Mouse (Mus musculus) ES-E14 (cell line): Measurements from ENCODE around the gene Kifc5b. TPM values are rescaled to one million over a fixed set of nuclear protein-coding genes. Genes with fewer than 3 reads are reported as not detected.

Source experiments
- DNase-seq: peaks from one replicate; pipeline ENCODE4 v3.0.0-alpha.2; 2013; ENCODE audit warnings: low read depth, low spot score
- H3K27ac ChIP-seq: 2 replicates; pipeline ENCODE4 v1.5.1; 2012; ENCODE audit warnings: low read depth, mild to moderate bottlenecking, low read length, moderate library complexity, mixed read lengths; ENCODE audit not compliant: poor library complexity, insufficient read depth, severe bottlenecking
- H3K36me3 ChIP-seq: 2 replicates; pipeline ENCODE4 v1.6.1; 2012; ENCODE audit warnings: mild to moderate bottlenecking, low read length, moderate library complexity, mixed read lengths; ENCODE audit not compliant: control insufficient read depth, poor library complexity, insufficient read depth, severe bottlenecking
- H3K4me1 ChIP-seq, 2 experiments: fragments of 150-350 bp in 1 of 2; sonication (generic) in 1 of 2; 2 replicates each; pipeline ENCODE4 v1.6.1; 2012; ENCODE audit warnings: low read length in 2 of 2, mild to moderate bottlenecking in 1 of 2, mixed read lengths in 1 of 2; ENCODE audit not compliant: control insufficient read depth in 2 of 2, insufficient read depth in 2 of 2, poor library complexity in 1 of 2
- H3K4me3 ChIP-seq, 2 experiments: fragments of 150-350 bp in 1 of 2; sonication (generic) in 1 of 2; 2 replicates each; pipeline ENCODE4 v1.5.1; 2012; ENCODE audit warnings: low read length in 2 of 2, low read depth in 1 of 2, mild to moderate bottlenecking in 1 of 2, mixed read lengths in 1 of 2; ENCODE audit not compliant: insufficient read depth in 1 of 2, poor library complexity in 1 of 2, severe bottlenecking in 1 of 2
- H3K9ac ChIP-seq: 2 replicates; pipeline ENCODE4 v1.6.1; 2012; ENCODE audit warnings: low read depth, mild to moderate bottlenecking, low read length, mixed read lengths; ENCODE audit not compliant: poor library complexity, insufficient read depth, severe bottlenecking
- H3K9me3 ChIP-seq: fragments of 150-350 bp; sonication (generic); 2 replicates; pipeline ENCODE4 v1.6.1; 2012; ENCODE audit warnings: low read depth, mild to moderate bottlenecking, low read length; ENCODE audit not compliant: control insufficient read depth, insufficient read depth
- CHD2 ChIP-seq: IDR thresholded peaks from 2 replicates; pipeline ENCODE4 v1.6.1; 2014; ENCODE audit warnings: mild to moderate bottlenecking, low read depth, low read length, inconsistent platforms
- HCFC1 ChIP-seq: IDR thresholded peaks from 2 replicates; pipeline ENCODE4 v1.6.1; 2012; ENCODE audit warnings: low read length, inconsistent platforms, borderline replicate concordance; ENCODE audit not compliant: insufficient read depth
- MAFK ChIP-seq: IDR thresholded peaks from 2 replicates; pipeline ENCODE4 v1.6.1; 2014; ENCODE audit warnings: mild to moderate bottlenecking, low read depth, low read length, inconsistent platforms; ENCODE audit not compliant: insufficient read depth
- ZC3H11A ChIP-seq: IDR thresholded peaks from 2 replicates; pipeline ENCODE4 v1.6.1; 2012; ENCODE audit warnings: low read depth, mild to moderate bottlenecking, inconsistent platforms, low read length, borderline replicate concordance
- ZNF384 ChIP-seq: IDR thresholded peaks from 2 replicates; pipeline ENCODE4 v1.6.1; 2012; ENCODE audit warnings: low read depth, low read length, inconsistent platforms
- in situ Hi-C, 2 experiments: fragments of 600-800 bp; cut with MboI; formaldehyde crosslinking; loops; one replicate each; pipeline ENCODE4 v1.15.1; 2025; ENCODE audit warnings: low sequenced_read_pairs in 2 of 2, inconsistent platforms in 1 of 2; ENCODE audit not compliant: unreplicated experiment in 2 of 2
- total RNA-seq: library from RNA; depleted of rRNA; stranded (reverse); fragments of 300-350 nt; gene quantifications from 2 replicates; pipeline ENCODE4 v1.2.3, GENCODE M21; 2012

The Kifc5b gene
- total RNA-seq, 1 experiment, result 52.5 TPM

DNA sequence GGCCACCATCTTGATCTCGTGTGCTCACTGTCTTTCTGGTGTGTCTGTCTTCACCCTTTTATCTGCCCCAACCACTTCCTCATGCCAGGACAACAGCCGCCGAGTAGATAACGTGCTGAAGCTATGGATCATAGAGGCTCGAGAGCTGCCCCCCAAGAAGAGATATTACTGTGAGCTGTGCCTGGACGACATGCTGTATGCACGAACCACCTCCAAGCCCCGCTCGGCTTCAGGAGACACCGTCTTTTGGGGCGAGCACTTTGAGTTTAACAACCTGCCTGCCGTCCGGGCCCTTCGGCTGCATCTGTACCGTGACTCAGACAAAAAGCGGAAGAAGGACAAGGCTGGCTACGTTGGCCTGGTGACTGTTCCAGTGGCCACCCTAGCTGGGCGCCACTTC lies 40.0 kb downstream of the Kifc5b start:
- H3K9ac ChIP-seq, result no peak overlapping the region
- no peak for DNase-seq
- no peak overlapping the region for H3K4me3 ChIP-seq
- in situ Hi-C loops, result no loop called here
- H3K27ac ChIP-seq, result no peak overlapping the region
- peaks cover 2 to 41% of the 10 kb centered on the region in 2 experiments; a peak in 2 of 4 replicates for H3K4me1 ChIP-seq
- no peaks in the 10 kb centered on the region for H3K9me3 ChIP-seq
- TF ChIP-seq ZC3H11A (no peak), HCFC1 (no peak), ZNF384 (no peak), MAFK (no peak), CHD2 (no peak)
- H3K36me3 ChIP-seq, result peaks cover 38% of the 10 kb centered on the region

DNA sequence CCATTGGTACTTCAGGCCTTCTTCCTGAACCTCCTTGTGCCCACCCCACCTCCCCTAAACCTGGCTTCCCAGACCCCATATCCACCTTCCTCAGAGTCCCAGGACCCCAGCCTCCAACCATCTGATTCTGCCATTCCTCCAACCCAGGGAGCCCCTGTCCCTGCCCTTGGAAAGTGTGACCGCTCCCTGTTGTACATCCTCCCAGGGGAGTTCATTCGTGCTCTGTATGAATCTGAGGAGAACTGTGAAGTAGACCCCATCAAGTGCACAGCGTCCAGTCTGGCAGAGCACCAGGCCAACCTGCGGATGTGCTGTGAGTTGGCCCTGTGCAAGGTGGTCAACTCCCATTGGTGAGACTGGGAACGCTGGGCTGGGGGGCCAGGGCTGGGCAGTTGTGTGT lies 41.0 kb downstream of the Kifc5b start:
- no peaks in the 10 kb centered on the region for H3K9me3 ChIP-seq
- peaks cover 41% of the 10 kb centered on the region for H3K36me3 ChIP-seq
- H3K4me1 ChIP-seq, result peaks cover 2 to 35% of the 10 kb centered on the region in 2 experiments; a peak in 2 of 4 replicates
- H3K4me3 ChIP-seq, result no peak overlapping the region
- no peak overlapping the region for H3K27ac ChIP-seq
- DNase-seq, result no peak
- no peak overlapping the region for H3K9ac ChIP-seq
- in situ Hi-C loops, result no loop called here
- TF ChIP-seq ZC3H11A (no peak), MAFK (no peak), CHD2 (no peak)

DNA sequence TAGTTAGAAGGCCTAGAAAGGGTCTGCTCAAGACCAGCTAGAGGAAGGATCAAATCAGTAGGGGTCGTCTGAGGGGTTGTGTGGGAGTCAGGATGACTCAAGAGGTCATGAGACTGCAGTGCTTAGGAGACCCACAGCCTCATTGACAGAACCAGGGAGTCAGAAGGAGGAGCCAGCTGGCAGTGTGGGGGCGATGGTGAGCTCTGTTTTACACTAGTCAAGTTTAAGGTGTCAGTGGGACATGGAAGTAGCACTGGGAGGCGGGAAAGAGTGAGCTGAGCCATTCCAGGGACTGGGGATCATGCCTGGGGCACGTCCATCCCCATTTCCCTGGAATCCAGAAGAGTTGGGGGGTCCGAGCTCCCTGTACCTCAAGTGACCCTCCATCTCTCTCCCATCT lies 42.0 kb downstream of the Kifc5b start:
- in situ Hi-C loops, result no loop called here
- no peak for TF ChIP-seq HCFC1
- no peak for TF ChIP-seq CHD2
- H3K27ac ChIP-seq, result no peak overlapping the region
- H3K4me1 ChIP-seq, result peaks cover 2 to 27% of the 10 kb centered on the region in 2 experiments; a peak in 1 of 4 replicates
- no peak overlapping the region for H3K4me3 ChIP-seq
- no peak for DNase-seq
- peaks cover 42% of the 10 kb centered on the region for H3K36me3 ChIP-seq
- H3K9ac ChIP-seq, result no peak overlapping the region
- no peaks in the 10 kb centered on the region for H3K9me3 ChIP-seq

DNA sequence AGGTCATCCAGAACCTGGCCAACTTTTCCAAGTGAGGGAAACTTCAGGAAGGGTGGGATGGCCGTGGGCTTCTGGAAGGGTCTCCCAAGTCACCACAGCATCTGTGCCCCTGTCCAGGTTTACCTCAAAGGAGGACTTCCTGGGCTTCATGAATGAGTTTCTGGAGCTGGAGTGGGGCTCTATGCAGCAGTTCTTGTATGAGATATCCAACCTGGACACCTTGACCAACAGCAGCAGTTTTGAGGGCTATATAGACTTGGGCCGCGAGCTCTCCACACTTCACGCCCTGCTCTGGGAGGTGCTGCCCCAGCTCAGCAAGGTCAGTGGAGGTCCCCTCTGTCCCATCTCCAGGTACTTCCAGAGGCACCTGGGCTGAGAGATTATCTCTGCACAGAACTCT lies 42.9 kb downstream of the Kifc5b start:
- Histone ChIP-seq H3K9me3 (no peaks in the 10 kb centered on the region), H3K36me3 (peaks cover 42% of the 10 kb centered on the region), H3K9ac (no peak overlapping the region), H3K4me3 (no peak overlapping the region), H3K27ac (no peak overlapping the region), H3K4me1 (peaks cover 0 to 28% of the 10 kb centered on the region in 2 experiments; a peak in 1 of 4 replicates)
- no peak for DNase-seq
- in situ Hi-C loops, result no loop called here
- TF ChIP-seq HCFC1 (no peak), ZC3H11A (no peak), CHD2 (no peak), MAFK (no peak)

DNA sequence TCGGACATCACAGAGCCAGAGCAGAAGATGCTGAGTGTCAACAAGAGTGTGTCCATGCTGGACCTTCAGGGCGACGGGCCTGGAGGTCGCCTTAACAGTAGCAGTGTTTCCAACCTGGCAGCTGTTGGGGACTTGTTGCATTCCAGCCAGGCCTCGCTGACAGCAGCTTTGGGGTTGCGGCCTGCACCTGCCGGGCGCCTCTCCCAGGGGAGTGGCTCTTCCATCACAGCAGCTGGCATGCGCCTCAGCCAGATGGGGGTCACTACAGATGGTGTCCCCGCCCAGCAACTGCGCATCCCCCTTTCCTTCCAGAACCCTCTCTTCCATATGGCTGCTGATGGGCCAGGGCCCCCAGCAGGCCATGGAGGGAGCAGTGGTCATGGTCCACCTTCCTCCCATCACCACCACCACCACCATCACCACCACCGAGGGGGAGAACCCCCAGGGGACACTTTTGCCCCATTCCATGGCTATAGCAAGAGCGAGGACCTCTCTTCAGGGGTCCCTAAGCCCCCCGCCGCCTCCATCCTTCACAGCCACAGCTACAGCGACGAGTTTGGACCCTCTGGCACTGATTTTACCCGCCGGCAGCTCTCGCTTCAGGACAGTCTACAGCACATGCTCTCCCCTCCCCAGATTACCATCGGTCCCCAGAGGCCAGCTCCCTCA lies 44.8 kb downstream of the Kifc5b start:
- Histone ChIP-seq H3K9ac (no peak overlapping the region; the same call in 1 of the 2 replicates), H3K9me3 (no peaks in the 10 kb centered on the region), H3K4me1 (peaks cover 0 to 28% of the 10 kb centered on the region in 2 experiments; a peak in 1 of 4 replicates), H3K27ac (no peak overlapping the region), H3K4me3 (peak overlapping the region in 1 of 2 experiments; percentile 49; a peak in 2 of 4 replicates), H3K36me3 (peaks cover 36% of the 10 kb centered on the region)
- no peak for DNase-seq
- in situ Hi-C loops, result no loop called here
- TF ChIP-seq ZNF384, result no peak
- TF ChIP-seq ZC3H11A, result no peak
- no peak for TF ChIP-seq HCFC1
- no peak for TF ChIP-seq CHD2
- no peak for TF ChIP-seq MAFK
